Mouse (Mus musculus): Measurements from ENCODE around the gene Tns2.

Gene Tns2

GRCm38 (mm10) chr15:102108651-102109525, 8.7 kb downstream of the Tns2 start:
- peak; percentile 54 to 76 for DNase-seq (ENCODE audit: low spot score in 2 of 2)

DNA sequence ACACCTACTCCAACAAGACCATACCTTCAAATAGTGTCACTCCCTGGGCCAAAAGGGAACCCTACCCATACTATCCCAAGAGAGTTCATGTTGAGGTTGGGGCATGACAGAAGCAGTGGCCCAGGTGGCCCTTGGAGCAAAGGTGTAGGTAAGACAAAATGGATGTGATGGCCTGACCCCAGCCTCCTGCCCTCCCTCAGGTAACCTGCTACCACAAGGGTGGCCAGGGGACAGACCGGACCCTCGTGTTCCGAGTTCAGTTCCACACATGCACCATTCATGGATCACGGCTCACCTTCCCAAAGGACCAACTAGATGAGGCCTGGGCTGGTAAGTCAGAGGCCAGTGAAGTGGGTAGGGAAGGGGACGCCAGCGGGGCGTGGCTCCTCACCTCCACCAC, 10.1 kb downstream of the Tns2 start:
- DNase-seq (ENCODE audit: low spot score in 2 of 2): no peak

- DNase-seq (ENCODE audit: low spot score in 2 of 2): no peak
These were observed 10.7 kb downstream of the Tns2 start for GRCm38 (mm10) chr15:102110701-102111494.

DNA sequence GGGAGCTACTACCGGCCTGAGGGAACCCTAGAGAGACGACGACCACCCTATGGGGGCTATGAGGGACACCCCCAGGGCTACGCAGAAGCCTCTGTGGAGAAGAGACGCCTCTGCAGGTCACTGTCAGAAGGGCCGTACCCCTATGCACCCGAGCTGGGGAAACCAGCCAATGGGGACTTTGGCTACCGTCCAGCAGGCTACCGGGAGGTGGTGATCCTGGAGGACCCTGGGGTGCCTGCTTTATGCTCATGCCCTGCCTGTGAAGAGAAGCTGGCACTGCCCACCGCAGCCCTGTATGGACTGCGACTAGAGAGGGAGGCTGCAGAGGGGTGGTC, 11.2 kb downstream of the Tns2 start:
- no peak for DNase-seq (ENCODE audit: low spot score in 2 of 2)

- no peak for DNase-seq (ENCODE audit: low spot score in 2 of 2)
These were observed 12.0 kb downstream of the Tns2 start for GRCm38 (mm10) chr15:102112181-102112580.

- DNase-seq (ENCODE audit: low spot score in 2 of 2): no peak
These were observed 12.6 kb downstream of the Tns2 start for GRCm38 (mm10) chr15:102112827-102113226.

- no peak for DNase-seq (ENCODE audit: low spot score in 2 of 2)
These were observed 13.5 kb downstream of the Tns2 start for GRCm38 (mm10) chr15:102113674-102114073.

- no peak for DNase-seq (ENCODE audit: low spot score in 2 of 2)
These were observed 14.5 kb downstream of the Tns2 start for GRCm38 (mm10) chr15:102114651-102115260.

GRCm38 (mm10) chr15:102115731-102116231, 15.6 kb downstream of the Tns2 start:
- DNase-seq (ENCODE audit: low spot score in 2 of 2): no peak

GRCm38 (mm10) chr15:102116753-102117415, 16.7 kb downstream of the Tns2 start:
- no peak for DNase-seq (ENCODE audit: low spot score in 2 of 2)

DNA sequence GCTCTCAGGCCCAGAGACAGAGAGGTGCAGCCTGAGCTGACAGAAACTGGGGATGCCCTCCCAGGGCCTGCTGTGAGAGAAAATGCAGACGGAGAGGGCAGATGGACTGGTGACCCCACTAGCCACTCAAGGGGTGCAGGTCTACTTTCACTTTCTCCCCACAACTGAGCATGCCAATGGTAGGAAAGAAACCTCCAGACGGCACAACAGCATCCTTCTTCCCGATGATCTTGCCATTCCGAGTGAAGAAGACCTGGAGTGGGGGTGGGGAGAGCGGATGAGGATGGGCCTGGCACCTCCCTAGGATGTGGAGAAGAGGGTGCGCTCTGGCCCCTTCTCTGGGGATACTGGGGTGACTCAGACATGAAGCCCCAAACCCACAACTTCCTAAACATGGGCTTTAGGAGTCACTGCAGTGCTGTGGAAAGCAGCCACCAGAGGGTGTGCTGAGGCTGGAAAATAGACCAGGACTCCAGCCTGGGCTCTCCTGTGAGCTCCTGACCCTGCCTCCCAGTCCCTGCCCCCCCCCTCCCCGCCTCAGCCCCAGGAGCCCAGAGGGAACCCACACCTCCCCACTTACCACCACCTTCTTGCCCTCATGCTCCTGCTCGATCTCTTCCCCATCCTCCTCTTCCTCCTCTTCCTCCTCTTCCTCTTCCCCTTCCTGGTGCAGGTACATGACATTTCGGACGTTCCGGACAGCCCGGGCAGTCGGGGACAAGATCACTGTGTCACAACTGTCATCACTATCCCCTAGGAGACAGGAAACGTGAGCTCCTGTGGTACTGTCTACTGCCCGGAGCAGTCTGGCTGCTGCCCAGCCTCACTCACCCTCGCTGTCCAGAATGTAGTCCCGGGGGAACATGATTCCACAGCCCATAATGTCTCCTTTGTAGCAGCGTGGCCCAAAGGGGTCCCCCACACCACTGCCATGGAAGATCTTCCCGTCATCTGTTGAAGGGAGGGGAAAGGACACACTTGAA, 17.5 kb downstream of the Tns2 start:
- DNase-seq (ENCODE audit: low spot score in 2 of 2): no peak

GRCm38 (mm10) chr15:102118591-102118990, 18.4 kb downstream of the Tns2 start:
- no peak for DNase-seq (ENCODE audit: low spot score in 2 of 2)

GRCm38 (mm10) chr15:102119121-102119830, 19.1 kb downstream of the Tns2 start:
- DNase-seq (ENCODE audit: low spot score in 2 of 2): no peak

GRCm38 (mm10) chr15:102119831-102120170, 19.6 kb downstream of the Tns2 start:
- DNase-seq (ENCODE audit: low spot score in 2 of 2): no peak

GRCm38 (mm10) chr15:102120530-102120929, 20.3 kb downstream of the Tns2 start:
- DNase-seq (ENCODE audit: low spot score in 2 of 2): no peak

- no peak for DNase-seq (ENCODE audit: low spot score in 2 of 2)
These were observed 26.1 kb downstream of the Tns2 start for GRCm38 (mm10) chr15:102126303-102126702.

DNA sequence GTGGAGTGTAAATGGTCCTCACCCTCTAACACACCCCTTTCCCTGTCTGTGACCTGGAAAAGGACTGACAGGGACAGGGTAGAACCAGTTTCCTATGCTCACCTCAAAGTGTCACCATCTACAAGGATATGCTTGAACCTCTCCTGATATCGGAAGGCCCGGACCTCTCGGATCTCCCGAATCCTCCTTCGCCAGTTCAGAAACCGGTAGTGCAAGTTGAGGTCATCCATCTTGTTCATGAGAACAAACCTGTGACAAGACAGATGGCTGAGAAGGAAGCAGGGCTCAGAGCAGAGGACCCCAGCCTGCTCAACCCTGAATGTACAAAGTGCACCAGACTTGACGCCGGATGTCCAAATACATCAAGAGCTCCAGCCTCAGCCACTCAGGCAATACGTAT, 33.1 kb downstream of the Tns2 start:
- DNase-seq (ENCODE audit: low spot score in 2 of 2): no peak

DNA sequence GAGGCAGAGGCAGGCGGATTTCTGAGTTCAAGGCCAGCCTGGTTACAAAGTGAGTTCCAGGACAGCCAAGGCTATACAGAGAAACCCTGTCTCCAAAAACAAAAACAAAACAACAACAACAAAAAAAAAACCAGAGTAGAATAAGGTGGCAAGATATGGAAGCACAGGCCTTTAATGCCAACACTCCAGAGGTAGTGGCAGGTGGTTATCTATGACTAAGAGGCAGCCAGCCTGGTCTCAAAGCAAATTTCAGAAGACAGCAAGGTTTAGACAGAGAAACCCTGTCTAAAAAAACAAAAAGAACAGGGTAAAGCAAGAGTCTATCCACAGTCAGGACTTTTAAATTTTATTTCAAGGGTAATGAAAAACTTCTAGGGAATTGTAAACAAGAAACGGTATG, 34.5 kb downstream of the Tns2 start:
- DNase-seq (ENCODE audit: low spot score in 2 of 2): no peak

DNA sequence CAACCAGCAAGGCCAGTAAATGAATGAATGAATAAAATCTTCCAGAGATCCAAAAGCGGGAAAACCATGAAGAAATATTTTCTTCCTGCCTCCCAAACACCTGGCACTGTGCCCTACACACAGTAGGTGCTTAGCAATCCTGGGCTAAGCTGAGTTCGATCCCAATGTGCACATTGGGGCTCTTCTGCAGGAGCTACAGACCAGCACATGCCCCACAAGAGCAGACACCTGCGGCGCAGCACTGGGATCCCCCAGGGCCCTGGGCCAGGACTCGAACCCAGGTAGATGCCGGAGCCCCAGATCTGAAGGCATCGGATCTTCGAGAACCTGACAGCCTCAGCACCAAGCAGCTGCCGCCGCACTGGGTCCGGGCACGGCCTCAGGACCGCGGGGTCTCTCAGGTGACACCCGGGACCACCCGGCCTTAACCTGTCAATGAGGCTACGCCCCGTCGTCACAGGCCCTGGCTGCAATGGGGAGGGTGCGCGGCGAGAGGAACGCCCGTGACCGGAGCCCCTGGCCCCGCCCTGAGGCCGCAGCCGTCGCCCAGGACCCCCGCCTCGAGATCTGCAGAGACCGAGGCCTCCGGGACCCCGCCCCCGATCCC, 35.4 kb downstream of the Tns2 start:
- DNase-seq (ENCODE audit: low spot score in 2 of 2): no peak

Measured in urinary bladder, postnatal 36 days (tissue).